Mouse (Mus musculus) right cerebral cortex, postnatal 10 days (tissue): Measurements from ENCODE around the gene Srrd.

Experiments used
- DNase-seq, 2 experiments: peaks; one replicate each; pipeline ENCODE4 v3.0.0; 2021; ENCODE audit warnings: low spot score in 2 of 2

The Srrd gene

GRCm38 (mm10) chr5:112356322-112356721 lies 13.5 kb upstream of the Srrd start:
- no peak for DNase-seq

GRCm38 (mm10) chr5:112355910-112356309 lies 13.1 kb upstream of the Srrd start, which contains the start of gene Gm6583:
Gene Gm6583, minus strand, starts transcription at chr5:112356033.
- DNase-seq, result no peak

- DNase-seq, result no peak
These were observed 12.7 kb upstream of the Srrd start for GRCm38 (mm10) chr5:112355493-112355892.

GRCm38 (mm10) chr5:112349169-112349568 lies 6.3 kb upstream of the Srrd start:
- no peak for DNase-seq

- DNase-seq, result no peak
These were observed 3.5 kb upstream of the Srrd start for GRCm38 (mm10) chr5:112346211-112346965.

- DNase-seq, result peak in 1 of 2 experiments; percentile 74
These were observed 1.5 kb upstream of the Srrd start for GRCm38 (mm10) chr5:112344092-112344960.

GRCm38 (mm10) chr5:112343205-112343595 lies 360 bp upstream of the Srrd start:
- no peak for DNase-seq

GRCm38 (mm10) chr5:112339215-112339614 lies 3.6 kb downstream of the Srrd start:
- DNase-seq, result peak in 1 of 2 experiments; percentile 38

- no peak for DNase-seq
These were observed 5.8 kb downstream of the Srrd start for GRCm38 (mm10) chr5:112337004-112337403.

- peak in 1 of 2 experiments; percentile 61 for DNase-seq
These were observed 7.4 kb downstream of the Srrd start for GRCm38 (mm10) chr5:112335473-112335872.

GRCm38 (mm10) chr5:112329805-112330564 lies 12.9 kb downstream of the Srrd start:
- no peak for DNase-seq

- DNase-seq, result no peak
These were observed 15.0 kb downstream of the Srrd start for GRCm38 (mm10) chr5:112327854-112328253.

GRCm38 (mm10) chr5:112326446-112327009 lies 16.3 kb downstream of the Srrd start:
- no peak for DNase-seq

GRCm38 (mm10) chr5:112325546-112326445 lies 17.0 kb downstream of the Srrd start, which contains the start of gene Tfip11:
Gene Tfip11, plus strand, starts transcription at chr5:112326358.
- DNase-seq, result peak; percentile 98

GRCm38 (mm10) chr5:112324637-112325545 lies 17.9 kb downstream of the Srrd start:
- peak in 1 of 2 experiments; percentile 56 for DNase-seq

GRCm38 (mm10) chr5:112323246-112323645 lies 19.6 kb downstream of the Srrd start:
- no peak for DNase-seq

- no peak for DNase-seq
These were observed 21.5 kb downstream of the Srrd start for GRCm38 (mm10) chr5:112321376-112321775.

- DNase-seq, result peak; percentile 90 to 94
These were observed 21.9 kb downstream of the Srrd start for GRCm38 (mm10) chr5:112320936-112321335.

GRCm38 (mm10) chr5:112320379-112320778 lies 22.5 kb downstream of the Srrd start:
- DNase-seq, result peak; percentile 51 to 60
